Mouse (Mus musculus) cerebellum, adult 2 months (tissue): Measurements from ENCODE around the gene Rps6ka5. TPM values are rescaled to one million over a fixed set of nuclear protein-coding genes. Genes with fewer than 3 reads are reported as not detected.

ENCODE experiments used
- DNase-seq, 2 experiments: peaks; one replicate each; pipeline ENCODE4 v3.0.0; 2021
- H3K27ac ChIP-seq: fragments of 200-500 bp; 2 replicates; pipeline ENCODE4 v1.5.1; 2012; ENCODE audit warnings: low read length, control low read depth, inconsistent platforms; ENCODE audit not compliant: insufficient read depth
- H3K27me3 ChIP-seq: fragments of 200-500 bp; 2 replicates; pipeline ENCODE4 v1.6.1; 2012; ENCODE audit warnings: inconsistent platforms, mild to moderate bottlenecking, low read length, moderate library complexity; ENCODE audit not compliant: control insufficient read depth, insufficient read depth
- H3K4me1 ChIP-seq: fragments of 200-500 bp; 2 replicates; pipeline ENCODE4 v1.6.1; 2011; ENCODE audit warnings: low read length; ENCODE audit not compliant: control insufficient read depth, insufficient read depth
- H3K4me3 ChIP-seq: fragments of 200-500 bp; replicated peaks from 2 replicates; pipeline ENCODE3; 2011; ENCODE audit warnings: mild to moderate bottlenecking, low read depth, low read length, control low read depth; ENCODE audit not compliant: insufficient read depth
- CTCF ChIP-seq: fragments of 200-500 bp; IDR thresholded peaks from 2 replicates; pipeline ENCODE4 v1.5.1; 2011; ENCODE audit warnings: low read depth, mild to moderate bottlenecking, control low read depth, low read length, moderate library complexity, borderline replicate concordance; ENCODE audit not compliant: insufficient read depth
- POLR2A ChIP-seq: fragments of 200-500 bp; IDR thresholded peaks from 2 replicates; pipeline ENCODE4 v1.6.1; 2011; ENCODE audit warnings: low read length, control low read depth, borderline replicate concordance; ENCODE audit not compliant: insufficient read depth
- WGBS: fragments of 180-500 bp; shearing (Covaris S2); methylation state at CpG from one replicate; pipeline ENCODE4 v1.1.7; 2018; 5-methylcytosine and 5-hydroxymethylcytosine counted together
- polyA plus RNA-seq: library from polyadenylated mRNA; depleted of rRNA; stranded (reverse); fragments of >200 nt; gene quantifications from 2 replicates; pipeline ENCODE4 v1.2.3, GENCODE M21; 2012

The Rps6ka5 gene
- polyA plus RNA-seq, 1 experiment, result 22.9 TPM

DNA sequence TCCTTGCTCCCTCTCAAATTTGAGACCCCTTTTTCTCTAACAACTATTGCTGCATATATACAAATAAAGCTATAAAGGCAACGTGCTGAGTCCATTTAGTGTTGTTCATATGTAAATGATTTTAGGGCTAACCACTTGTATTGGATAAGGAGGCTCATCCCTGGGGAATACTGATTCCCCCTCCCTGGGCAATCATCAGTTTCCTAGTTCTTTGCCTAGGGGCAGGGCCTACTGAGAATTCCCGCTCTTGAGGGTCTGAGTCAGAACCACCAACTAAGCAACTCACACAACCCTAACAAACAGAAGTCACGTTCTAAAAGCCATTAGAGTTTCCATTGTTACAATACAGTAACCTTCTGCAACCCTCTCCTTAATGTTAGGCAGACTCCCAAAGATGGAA is 6.0 kb downstream of the Rps6ka5 start:
- TF ChIP-seq POLR2A, result no peak
- no peak for TF ChIP-seq CTCF
- Histone ChIP-seq H3K4me3 (no peak overlapping the region), H3K27me3 (no peaks in the 10 kb centered on the region), H3K27ac (no peak overlapping the region), H3K4me1 (peaks cover 12% of the 10 kb centered on the region; the same call in 1 of the 2 replicates)
- 69% methylated on average over 3 of the region's 3 CpGs for WGBS
- no peak for DNase-seq

DNA sequence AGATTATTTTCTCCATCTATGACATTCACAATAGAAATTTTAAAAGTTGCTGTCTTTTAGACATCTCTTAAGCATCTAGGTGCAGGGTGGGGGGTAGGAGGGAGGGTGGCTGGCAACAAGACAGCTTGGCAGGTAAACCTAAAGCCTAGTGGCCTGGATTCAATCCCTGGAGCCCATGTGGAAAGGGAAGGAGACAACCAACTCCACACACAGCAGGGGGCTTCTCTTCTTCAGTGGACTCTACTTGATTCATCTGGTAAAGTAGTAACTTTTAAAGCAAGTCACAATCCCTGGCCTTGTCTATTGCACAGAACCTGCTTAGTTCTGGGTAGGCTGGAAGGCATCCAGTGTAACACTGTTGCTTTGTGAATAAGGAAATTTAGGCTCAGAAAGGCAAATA is 9.3 kb downstream of the Rps6ka5 start:
- TF ChIP-seq POLR2A (no peak), CTCF (no peak)
- Histone ChIP-seq H3K27ac (no peak overlapping the region), H3K4me3 (no peak overlapping the region), H3K4me1 (peaks cover 12% of the 10 kb centered on the region; the same call in 1 of the 2 replicates), H3K27me3 (no peaks in the 10 kb centered on the region)
- peak; percentile 50 to 71 for DNase-seq

DNA sequence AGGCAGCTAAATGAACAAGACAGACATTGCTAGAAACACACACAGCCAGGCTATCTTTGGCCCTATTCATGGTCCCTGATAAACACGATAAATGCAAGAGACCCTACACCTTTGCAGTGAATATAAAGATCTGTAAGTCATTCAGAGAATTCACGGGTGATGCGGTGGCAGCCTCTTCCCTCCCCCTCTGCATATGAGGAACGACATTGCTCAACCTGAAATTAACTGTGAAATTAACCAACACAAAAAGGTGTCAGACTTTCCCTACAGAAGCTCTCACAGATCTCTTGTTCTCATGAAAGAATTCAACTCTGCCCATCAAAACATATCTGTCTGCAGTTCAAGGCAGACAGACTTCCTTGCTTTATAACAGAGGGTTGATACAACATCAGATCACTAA is 9.8 kb downstream of the Rps6ka5 start:
- no peak overlapping the region for H3K4me3 ChIP-seq
- no peak overlapping the region for H3K27ac ChIP-seq
- 11% methylated on average over 4 of the region's 4 CpGs for WGBS
- no peaks in the 10 kb centered on the region for H3K27me3 ChIP-seq
- no peak for DNase-seq
- peaks cover 12% of the 10 kb centered on the region; the same call in 1 of the 2 replicates for H3K4me1 ChIP-seq
- no peak for TF ChIP-seq CTCF
- no peak for TF ChIP-seq POLR2A

DNA sequence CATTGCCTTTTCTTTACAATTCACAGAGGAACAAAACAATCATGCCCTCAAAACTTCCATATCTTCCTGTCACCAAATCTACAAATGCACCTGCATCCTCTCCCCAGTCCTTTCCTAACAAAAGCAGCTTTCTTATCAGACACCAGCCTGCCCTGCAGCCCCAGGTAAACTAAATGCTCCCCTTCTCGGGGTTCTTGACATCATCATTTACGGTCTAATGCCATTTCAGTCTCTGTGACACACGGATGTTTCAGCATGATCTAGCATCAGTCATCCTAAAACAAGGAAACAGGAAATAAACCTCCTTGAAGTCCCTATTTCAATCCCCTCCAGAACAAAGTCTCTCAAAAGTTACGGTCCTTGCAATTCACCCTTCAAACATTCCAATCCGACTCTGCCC is 15.0 kb downstream of the Rps6ka5 start:
- Histone ChIP-seq H3K4me3 (no peak overlapping the region), H3K27ac (no peak overlapping the region), H3K4me1 (peaks cover 5% of the 10 kb centered on the region; the same call in 1 of the 2 replicates), H3K27me3 (no peaks in the 10 kb centered on the region)
- no peak for TF ChIP-seq CTCF
- TF ChIP-seq POLR2A, result no peak
- no peak for DNase-seq
- WGBS, result 57% methylated on average over 5 of the region's 5 CpGs

DNA sequence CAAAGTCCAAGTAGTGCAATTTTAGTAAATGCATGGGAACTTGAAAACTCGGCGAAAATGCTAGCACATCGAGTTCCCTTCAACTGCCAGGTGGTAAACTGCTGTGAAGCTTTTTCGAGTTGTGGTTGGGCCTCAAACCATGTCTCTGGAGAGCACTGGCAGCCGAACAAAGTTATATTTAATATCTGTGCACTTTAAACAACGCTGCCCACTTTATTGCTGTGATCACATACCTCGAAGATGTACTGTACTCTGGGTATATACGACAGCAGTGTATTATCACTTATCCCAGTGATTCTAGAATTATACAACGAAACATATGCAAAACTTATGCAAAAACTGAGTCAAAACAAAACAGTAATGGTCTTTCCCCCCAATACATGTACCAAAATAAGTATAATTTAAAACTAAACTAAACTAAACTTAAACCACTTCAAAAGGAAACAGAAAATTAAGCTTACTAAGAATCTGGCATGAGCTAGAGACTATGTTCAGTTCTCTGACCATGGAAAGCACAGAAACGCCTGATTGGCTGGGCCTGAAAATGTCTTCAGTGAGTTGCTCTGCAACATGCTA is 15.6 kb downstream of the Rps6ka5 start:
- H3K4me1 ChIP-seq, result peaks cover 2% of the 10 kb centered on the region; the same call in 1 of the 2 replicates
- H3K27ac ChIP-seq, result no peak overlapping the region
- no peak overlapping the region for H3K4me3 ChIP-seq
- TF ChIP-seq CTCF (no peak), POLR2A (no peak)
- 42% methylated on average over 10 of the region's 10 CpGs for WGBS
- DNase-seq, result no peak
- no peaks in the 10 kb centered on the region for H3K27me3 ChIP-seq

DNA sequence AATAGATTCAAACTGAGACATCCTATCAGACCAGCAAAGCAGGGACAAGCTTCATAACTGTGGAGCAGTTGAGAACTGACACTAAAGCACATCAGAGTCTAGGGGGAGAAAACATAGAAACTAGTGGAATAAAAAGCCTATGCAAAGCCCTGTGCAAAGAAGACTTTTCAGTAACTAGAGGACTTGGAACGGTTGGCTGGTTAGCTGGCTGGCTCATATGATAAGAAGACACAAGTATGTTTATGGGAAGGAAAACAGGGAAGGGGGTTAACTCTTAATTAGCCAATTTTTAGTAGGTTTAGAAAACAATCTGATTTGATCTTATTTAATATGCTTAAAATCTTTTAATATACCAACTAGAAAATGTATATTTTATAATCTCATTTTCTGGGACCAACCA is 16.4 kb downstream of the Rps6ka5 start:
- H3K4me3 ChIP-seq, result no peak overlapping the region
- TF ChIP-seq CTCF, result no peak
- TF ChIP-seq POLR2A, result no peak
- peaks cover 2% of the 10 kb centered on the region; the same call in 1 of the 2 replicates for H3K4me1 ChIP-seq
- WGBS, result 27% methylated on average over 1 of the region's 1 CpGs
- H3K27me3 ChIP-seq, result no peaks in the 10 kb centered on the region
- no peak overlapping the region for H3K27ac ChIP-seq
- no peak for DNase-seq

DNA sequence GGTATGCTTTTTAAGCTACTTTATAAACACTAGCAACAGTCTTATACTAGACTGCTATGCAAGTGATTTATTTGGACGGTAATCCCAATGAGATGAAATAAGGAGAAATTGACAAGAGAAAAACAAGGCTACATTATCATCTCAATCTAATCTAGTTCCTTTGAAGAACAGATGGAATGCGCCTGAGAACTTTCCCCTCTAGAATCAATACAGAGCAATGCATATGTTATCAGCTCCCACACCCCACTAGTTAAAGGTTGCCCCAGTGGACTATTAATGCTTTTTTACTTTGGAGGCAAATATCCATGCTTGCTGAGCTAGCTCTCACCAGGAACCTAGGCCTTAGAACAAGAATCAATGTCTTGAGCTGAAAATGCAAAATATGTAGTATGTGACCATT is 19.5 kb downstream of the Rps6ka5 start:
- 97% methylated on average over 2 of the region's 2 CpGs for WGBS
- no peak for TF ChIP-seq POLR2A
- no peak for TF ChIP-seq CTCF

DNA sequence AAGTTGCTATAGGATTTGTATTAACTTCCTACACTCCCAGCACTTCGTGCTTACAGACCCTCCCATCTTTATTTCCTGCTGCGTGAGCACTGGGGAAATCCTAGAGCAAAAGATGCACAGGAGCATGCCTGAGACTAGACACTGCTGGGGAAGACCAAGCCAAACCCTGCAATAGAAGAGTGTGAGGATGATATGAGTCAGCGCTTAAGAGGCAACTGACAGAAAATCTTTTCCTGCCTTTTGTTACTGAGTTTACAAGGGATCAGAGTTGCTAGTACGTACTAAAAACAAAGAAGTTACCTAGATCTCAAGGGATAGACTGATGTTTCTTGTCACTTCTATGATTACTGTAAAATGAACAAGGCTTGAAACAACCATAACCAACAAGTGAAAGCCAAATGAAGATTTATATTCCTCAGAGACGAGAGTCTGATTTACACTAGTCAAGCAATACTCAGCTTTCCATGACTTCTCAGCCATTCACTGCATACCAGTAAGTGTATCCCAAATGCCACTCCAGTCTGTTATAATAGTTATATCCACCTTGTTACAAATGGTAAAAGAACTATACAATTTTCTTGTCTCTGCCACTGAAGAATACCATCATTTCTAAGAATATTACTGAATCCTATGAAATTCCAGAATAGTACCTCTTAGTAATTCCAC is 21.6 kb downstream of the Rps6ka5 start:
- no peak overlapping the region for H3K4me3 ChIP-seq
- H3K27ac ChIP-seq, result no peak overlapping the region
- H3K4me1 ChIP-seq, result no peaks in the 10 kb centered on the region
- DNase-seq, result no peak
- TF ChIP-seq POLR2A (no peak), CTCF (no peak)
- 95% methylated on average over 5 of the region's 5 CpGs for WGBS
- H3K27me3 ChIP-seq, result no peaks in the 10 kb centered on the region

More for the DNA sequence above, 19.5 kb downstream of the Rps6ka5 start:
- H3K4me1 ChIP-seq, result peaks cover 2% of the 10 kb centered on the region; the same call in 1 of the 2 replicates
- H3K27ac ChIP-seq, result no peak overlapping the region
- H3K4me3 ChIP-seq, result no peak overlapping the region
- no peaks in the 10 kb centered on the region for H3K27me3 ChIP-seq
- no peak for DNase-seq
